Mouse (Mus musculus) frontal cortex, postnatal 36 days (tissue): Measurements from ENCODE around the gene Cdh15.
A peak's percentile ranks its signal among the peaks of the same experiment; 100 is the strongest.

ENCODE experiments used
- DNase-seq, 2 experiments: peaks; one replicate each; pipeline ENCODE4 v3.0.0; 2022; ENCODE audit warnings: low spot score in 2 of 2

Cdh15 gene

GRCm38 (mm10) chr8:122836696-122837095 lies 11.1 kb upstream of the Cdh15 start:
- DNase-seq, result no peak

- DNase-seq, result no peak
Measured at GRCm38 (mm10) chr8:122844161-122844560, 3.6 kb upstream of the Cdh15 start.

GRCm38 (mm10) chr8:122845662-122846061 lies 2.1 kb upstream of the Cdh15 start:
- DNase-seq, result no peak

- DNase-seq, result no peak
Measured at GRCm38 (mm10) chr8:122849152-122849910, 1.6 kb downstream of the Cdh15 start.

- DNase-seq, result no peak
Measured at GRCm38 (mm10) chr8:122850641-122851240, 3.0 kb downstream of the Cdh15 start.

- DNase-seq, result no peak
Measured at GRCm38 (mm10) chr8:122851692-122852545, 4.2 kb downstream of the Cdh15 start.

GRCm38 (mm10) chr8:122852546-122852905 lies 4.8 kb downstream of the Cdh15 start:
- no peak for DNase-seq

- DNase-seq, result no peak
Measured at GRCm38 (mm10) chr8:122853340-122853771, 5.6 kb downstream of the Cdh15 start.

GRCm38 (mm10) chr8:122854388-122854787 lies 6.6 kb downstream of the Cdh15 start:
- no peak for DNase-seq

- no peak for DNase-seq
Measured at GRCm38 (mm10) chr8:122855123-122855522, 7.4 kb downstream of the Cdh15 start.

- no peak for DNase-seq
Measured at GRCm38 (mm10) chr8:122856288-122856687, 8.5 kb downstream of the Cdh15 start.

- no peak for DNase-seq
Measured at GRCm38 (mm10) chr8:122859843-122860242, 12.1 kb downstream of the Cdh15 start.

GRCm38 (mm10) chr8:122864719-122865129 lies 17.0 kb downstream of the Cdh15 start:
- DNase-seq, result peak in 1 of 2 experiments; percentile 4

GRCm38 (mm10) chr8:122865441-122865840 lies 17.7 kb downstream of the Cdh15 start:
- DNase-seq, result peak in 1 of 2 experiments; percentile 9

GRCm38 (mm10) chr8:122866231-122866630 lies 18.5 kb downstream of the Cdh15 start:
- DNase-seq, result no peak

GRCm38 (mm10) chr8:122867982-122868381 lies 20.2 kb downstream of the Cdh15 start:
- no peak for DNase-seq

GRCm38 (mm10) chr8:122870377-122870863 lies 22.7 kb downstream of the Cdh15 start:
- no peak for DNase-seq

- no peak for DNase-seq
Measured at GRCm38 (mm10) chr8:122871663-122872062, 23.9 kb downstream of the Cdh15 start.

- no peak for DNase-seq
Measured at GRCm38 (mm10) chr8:122873171-122873570, 25.4 kb downstream of the Cdh15 start.

- no peak for DNase-seq
Measured at GRCm38 (mm10) chr8:122875186-122875585, 27.4 kb downstream of the Cdh15 start.

- no peak for DNase-seq
Measured at GRCm38 (mm10) chr8:122878231-122878630, 30.5 kb downstream of the Cdh15 start.

GRCm38 (mm10) chr8:122880302-122880701 lies 32.5 kb downstream of the Cdh15 start:
- DNase-seq, result no peak
